Mouse (Mus musculus): Measurements from ENCODE around the gene Gm49383. TPM values are rescaled to one million over a fixed set of nuclear protein-coding genes. Genes with fewer than 3 reads are reported as not detected.
A peak's percentile ranks its signal among the peaks of the same experiment; 100 is the strongest.

Gm49383 gene
- polyA plus RNA-seq, 1 experiment: not detected

DNA sequence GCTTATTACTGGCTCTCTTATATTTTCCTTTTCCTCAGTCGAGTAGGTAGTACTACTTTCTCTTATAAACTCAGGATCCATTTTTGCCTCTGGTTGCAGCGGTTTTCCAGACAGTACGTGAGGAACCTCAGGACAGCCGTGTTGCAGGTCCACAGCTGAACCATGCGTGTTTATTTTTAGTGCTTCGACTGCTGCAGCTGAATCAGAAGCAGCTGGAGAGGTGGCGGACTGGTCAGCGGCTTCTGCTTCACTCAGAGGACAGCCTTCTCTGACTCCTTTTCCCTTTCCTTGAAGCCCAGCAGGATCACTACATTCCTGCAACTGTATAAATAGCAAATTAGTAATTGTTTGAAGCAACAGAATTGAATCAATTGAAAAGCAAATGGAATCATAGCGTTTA, 6.8 kb downstream of the Gm49383 start:
- Histone ChIP-seq H3K27me3 (ENCODE audit: control insufficient read depth) (no peaks in the 10 kb centered on the region), H3K36me3 (ENCODE audit: control insufficient read depth) (peaks cover 71% of the 10 kb centered on the region), H3K4me3 (replicated peaks) (no peak overlapping the region), H3K9me3 (ENCODE audit: control insufficient read depth, low read length) (no peaks in the 10 kb centered on the region), H3K4me1 (ENCODE audit: control insufficient read depth) (peaks cover 33% of the 10 kb centered on the region)
- TF ChIP-seq GATA1 (IDR thresholded peaks at IDR 0.05; ENCODE audit: low read length) (no peak), TAL1 (IDR thresholded peaks at IDR 0.05; ENCODE audit: low read length) (no peak)

DNA sequence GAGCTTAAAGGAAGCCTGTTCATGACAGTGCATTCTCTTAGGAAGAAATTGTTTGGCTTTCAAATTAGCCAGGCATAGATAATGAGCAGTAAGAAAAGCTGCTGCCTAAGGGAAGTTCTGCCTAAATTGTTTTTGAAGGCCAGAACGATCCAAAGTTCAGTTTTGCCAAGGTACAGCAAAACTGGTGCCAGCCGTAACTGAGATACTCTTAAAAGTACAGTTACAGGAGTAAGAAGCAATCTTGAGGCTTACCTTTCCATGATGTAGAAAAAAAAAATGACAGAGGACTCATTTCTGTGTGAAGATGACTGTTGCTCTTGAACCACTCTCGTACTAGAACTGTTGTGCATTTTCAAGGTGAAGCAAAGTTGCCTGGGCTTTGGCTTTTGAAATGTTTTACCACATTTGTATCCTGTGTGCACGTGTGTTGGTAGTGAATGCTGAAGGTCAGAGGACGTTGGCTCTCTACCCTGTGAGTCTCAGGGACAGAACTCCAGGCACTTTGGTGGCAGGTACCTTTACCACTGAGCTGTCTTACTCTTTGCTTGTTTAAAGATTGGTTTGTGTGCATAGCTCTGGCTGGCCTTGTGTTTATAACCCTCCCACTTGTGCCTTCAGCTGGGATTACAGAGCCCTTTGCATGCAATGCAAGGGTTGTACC, 10.0 kb downstream of the Gm49383 start:
- Histone ChIP-seq H3K9me3 (ENCODE audit: control insufficient read depth, low read length) (no peaks in the 10 kb centered on the region), H3K4me3 (replicated peaks) (no peak overlapping the region), H3K27me3 (ENCODE audit: control insufficient read depth) (no peaks in the 10 kb centered on the region), H3K4me1 (ENCODE audit: control insufficient read depth) (peaks cover 40% of the 10 kb centered on the region), H3K36me3 (ENCODE audit: control insufficient read depth) (peaks cover 58% of the 10 kb centered on the region)
- TF ChIP-seq TAL1 (IDR thresholded peaks at IDR 0.05; ENCODE audit: low read length) (no peak), GATA1 (IDR thresholded peaks at IDR 0.05; ENCODE audit: low read length) (no peak)

DNA sequence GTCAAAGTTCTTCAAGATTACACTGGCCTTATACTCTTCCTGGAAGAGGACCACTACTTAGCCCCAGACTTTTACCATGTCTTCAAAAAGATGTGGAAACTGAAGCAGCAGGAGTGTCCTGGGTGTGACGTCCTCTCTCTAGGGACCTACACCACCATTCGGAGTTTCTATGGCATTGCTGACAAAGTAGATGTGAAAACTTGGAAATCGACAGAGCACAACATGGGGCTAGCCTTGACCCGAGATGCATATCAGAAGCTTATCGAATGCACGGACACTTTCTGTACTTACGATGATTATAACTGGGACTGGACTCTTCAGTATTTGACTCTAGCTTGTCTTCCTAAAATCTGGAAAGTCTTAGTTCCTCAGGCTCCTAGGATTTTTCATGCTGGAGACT, 11.5 kb downstream of the Gm49383 start:
- no peaks in the 10 kb centered on the region for H3K9me3 ChIP-seq (ENCODE audit: control insufficient read depth, low read length)
- peaks cover 42% of the 10 kb centered on the region for H3K4me1 ChIP-seq (ENCODE audit: control insufficient read depth)
- H3K27me3 ChIP-seq (ENCODE audit: control insufficient read depth): no peaks in the 10 kb centered on the region
- H3K4me3 ChIP-seq (replicated peaks): peak overlapping the region; percentile 97
- H3K36me3 ChIP-seq (ENCODE audit: control insufficient read depth): peaks cover 57% of the 10 kb centered on the region
- no peak for TF ChIP-seq TAL1 (IDR thresholded peaks at IDR 0.05; ENCODE audit: low read length)
- TF ChIP-seq GATA1 (IDR thresholded peaks at IDR 0.05; ENCODE audit: low read length): no peak

GRCm38 (mm10) chr12:69184342-69185295, 12.3 kb downstream of the Gm49383 start:
- TF ChIP-seq GATA1 (IDR thresholded peaks at IDR 0.05; ENCODE audit: low read length): no peak; the same call in 1 of the 2 replicates
- TF ChIP-seq TAL1 (IDR thresholded peaks at IDR 0.05; ENCODE audit: low read length): no peak
- H3K27me3 ChIP-seq (ENCODE audit: control insufficient read depth): no peaks in the 10 kb centered on the region
- H3K4me1 ChIP-seq (ENCODE audit: control insufficient read depth): peaks cover 42% of the 10 kb centered on the region
- peak overlapping the region; percentile 97 for H3K4me3 ChIP-seq (replicated peaks)
- H3K9me3 ChIP-seq (ENCODE audit: control insufficient read depth, low read length): no peaks in the 10 kb centered on the region
- peaks cover 56% of the 10 kb centered on the region for H3K36me3 ChIP-seq (ENCODE audit: control insufficient read depth)

DNA sequence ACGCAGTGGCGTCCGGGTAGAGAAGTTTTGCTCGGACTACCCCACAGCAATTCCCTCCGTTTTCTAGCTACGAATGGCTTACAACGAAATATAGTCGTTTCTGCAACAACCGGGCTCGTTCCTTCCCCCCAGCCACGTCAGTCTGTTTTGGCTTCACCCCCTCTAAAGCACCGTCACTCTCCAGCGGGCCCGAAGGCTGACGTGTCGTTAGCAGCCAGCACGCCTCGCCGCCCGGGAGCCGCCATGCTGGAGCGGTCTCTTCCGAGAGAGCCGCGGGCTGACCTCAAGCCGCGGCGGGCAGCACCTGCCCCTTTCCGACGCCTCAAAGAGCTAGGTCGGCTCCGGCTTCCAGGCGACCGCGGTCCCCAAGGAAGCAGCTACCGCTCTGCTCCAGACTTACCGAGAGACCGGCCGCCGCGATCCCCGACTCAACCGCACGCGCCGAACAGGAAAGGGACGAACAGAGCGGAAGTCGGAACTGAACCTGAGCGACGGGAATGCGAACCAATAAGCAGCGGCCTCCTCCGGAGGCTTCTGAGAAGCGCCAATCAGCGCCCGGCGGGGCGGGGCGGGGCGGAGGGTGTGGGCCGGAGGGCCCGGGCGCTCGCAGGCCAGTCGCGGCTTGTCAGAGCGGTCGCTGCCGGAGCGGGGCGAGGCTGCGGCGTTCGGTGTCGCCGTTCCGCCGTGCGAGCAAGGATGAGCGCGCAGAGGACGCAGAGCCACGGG, 13.2 kb downstream of the Gm49383 start, which contains the start of the genes Rpl36al and Mgat2:
TSS of gene Rpl36al (minus strand) at position 501 of the 726 bp plus-strand sequence.
TSS of gene Mgat2 (plus strand) at position 575 of the 726 bp plus-strand sequence.
- peaks cover 43% of the 10 kb centered on the region for H3K4me1 ChIP-seq (ENCODE audit: control insufficient read depth)
- peak within 1 kb of the TSS; percentile 97 for H3K4me3 ChIP-seq (replicated peaks)
- no peaks in the 10 kb centered on the region for H3K9me3 ChIP-seq (ENCODE audit: control insufficient read depth, low read length)
- H3K36me3 ChIP-seq (ENCODE audit: control insufficient read depth): peaks cover 56% of the 10 kb centered on the region
- no peak for TF ChIP-seq TAL1 (IDR thresholded peaks at IDR 0.05; ENCODE audit: low read length)
- no peak for TF ChIP-seq GATA1 (IDR thresholded peaks at IDR 0.05; ENCODE audit: low read length)
- H3K27me3 ChIP-seq (ENCODE audit: control insufficient read depth): no peaks in the 10 kb centered on the region

DNA sequence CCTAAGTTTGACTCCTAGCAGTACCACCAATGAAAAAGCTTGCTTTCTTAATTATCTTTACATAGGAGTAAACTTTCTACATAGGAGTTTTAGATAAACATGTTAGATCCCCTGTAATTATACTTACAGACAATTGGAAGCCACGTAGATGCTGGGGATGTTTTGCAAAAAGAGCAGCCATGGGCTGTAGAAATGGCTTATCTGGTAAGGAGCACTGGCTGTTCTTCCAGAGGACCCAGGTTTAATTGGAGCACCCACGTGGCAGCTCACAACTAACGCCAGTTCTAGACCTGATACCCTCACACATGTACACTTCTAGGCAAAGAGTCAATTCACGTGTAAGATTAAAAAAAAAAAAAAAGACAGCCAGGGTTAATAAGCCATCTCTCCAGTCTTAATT, 15.1 kb downstream of the Gm49383 start:
- Histone ChIP-seq H3K9me3 (ENCODE audit: control insufficient read depth, low read length) (peaks cover 3% of the 10 kb centered on the region), H3K4me1 (ENCODE audit: control insufficient read depth) (peaks cover 31% of the 10 kb centered on the region), H3K27me3 (ENCODE audit: control insufficient read depth) (no peaks in the 10 kb centered on the region), H3K36me3 (ENCODE audit: control insufficient read depth) (peaks cover 56% of the 10 kb centered on the region), H3K4me3 (replicated peaks) (no peak overlapping the region)
- TF ChIP-seq GATA1 (IDR thresholded peaks at IDR 0.05; ENCODE audit: low read length) (no peak), TAL1 (IDR thresholded peaks at IDR 0.05; ENCODE audit: low read length) (no peak)

- Histone ChIP-seq H3K9me3 (ENCODE audit: control insufficient read depth, low read length) (peaks cover 3% of the 10 kb centered on the region), H3K36me3 (ENCODE audit: control insufficient read depth) (peaks cover 75% of the 10 kb centered on the region), H3K4me3 (replicated peaks) (no peak overlapping the region), H3K4me1 (ENCODE audit: control insufficient read depth) (peaks cover 20% of the 10 kb centered on the region), H3K27me3 (ENCODE audit: control insufficient read depth) (no peaks in the 10 kb centered on the region)
- no peak for TF ChIP-seq TAL1 (IDR thresholded peaks at IDR 0.05; ENCODE audit: low read length)
- TF ChIP-seq GATA1 (IDR thresholded peaks at IDR 0.05; ENCODE audit: low read length): no peak
These were observed 17.5 kb downstream of the Gm49383 start for GRCm38 (mm10) chr12:69179371-69179770.

GRCm38 (mm10) chr12:69177526-69177925, 19.4 kb downstream of the Gm49383 start:
- no peaks in the 10 kb centered on the region for H3K27me3 ChIP-seq (ENCODE audit: control insufficient read depth)
- H3K9me3 ChIP-seq (ENCODE audit: control insufficient read depth, low read length): peaks cover 3% of the 10 kb centered on the region
- TF ChIP-seq GATA1 (IDR thresholded peaks at IDR 0.05; ENCODE audit: low read length) (no peak), TAL1 (IDR thresholded peaks at IDR 0.05; ENCODE audit: low read length) (no peak)
- H3K4me1 ChIP-seq (ENCODE audit: control insufficient read depth): peaks cover 13% of the 10 kb centered on the region
- H3K4me3 ChIP-seq (replicated peaks): no peak overlapping the region
- peaks cover 93% of the 10 kb centered on the region for H3K36me3 ChIP-seq (ENCODE audit: control insufficient read depth)

All from erythroblast, embryonic 14.5 days (primary cell).